In the genomic region with DNA sequence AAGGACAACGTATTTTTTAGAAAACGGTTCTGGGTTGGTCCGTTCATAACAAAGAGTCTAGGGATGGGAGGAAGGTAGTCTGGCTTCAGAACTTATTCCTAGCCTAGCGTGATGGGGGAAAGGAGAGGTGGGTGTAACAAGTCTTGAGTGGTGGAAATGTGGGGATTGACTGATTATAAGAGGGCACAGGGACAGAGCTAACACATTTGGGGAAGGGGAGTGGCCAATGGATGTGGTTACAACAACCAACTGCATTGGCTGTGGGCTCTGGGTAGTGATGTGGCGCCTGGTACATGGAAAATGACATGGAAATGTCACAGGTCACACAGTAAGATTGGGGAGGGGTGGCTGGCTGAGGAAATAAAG, we compare ENCODE assay signal across 8 mouse cellular contexts. TPM values are rescaled to one million over a fixed set of nuclear protein-coding genes. Genes with fewer than 3 reads are reported as not detected.
DNase-seq lines count a peak whose midpoint lies in the region; ATAC-seq lines count a peak whose summit lies in the region.

No protein-coding gene starts in this region.

- no peaks in the 10 kb centered on the region for H3K9me3 ChIP-seq in lung, embryonic 16.5 days (ENCODE audit: control insufficient read depth, low read length)
- no peaks in the 10 kb centered on the region for H3K9me3 ChIP-seq in embryonic facial prominence, embryonic 13.5 days
- no peaks in the 10 kb centered on the region for H3K9me3 ChIP-seq in limb, embryonic 12.5 days

- peak overlapping the region; percentile 33; the same call in 1 of the 2 replicates for H3K9ac ChIP-seq in lung, embryonic 16.5 days (ENCODE audit: low read length)
- H3K9ac ChIP-seq in embryonic facial prominence, embryonic 13.5 days = peak overlapping the region; percentile 80; the same call in 1 of the 2 replicates
- no peak overlapping the region for H3K9ac ChIP-seq in limb, embryonic 12.5 days (replicated peaks)

- no peaks in the 10 kb centered on the region; the same call in 1 of the 2 replicates for H3K4me1 ChIP-seq in lung, embryonic 16.5 days (replicated peaks; ENCODE audit: control insufficient read depth, insufficient read depth, low read length)
- peaks cover 5% of the 10 kb centered on the region for H3K4me1 ChIP-seq in embryonic facial prominence, embryonic 13.5 days
- 0 out of 2 replicates have a peak, but pooled peaks cover 7% of the 10 kb centered on the region for H3K4me1 ChIP-seq in limb, embryonic 12.5 days (replicated peaks)

- H3K4me2 ChIP-seq in lung, embryonic 16.5 days (ENCODE audit: low read depth, low read length) = peak overlapping the region; percentile 70
- peak overlapping the region; percentile 80 for H3K4me2 ChIP-seq in embryonic facial prominence, embryonic 13.5 days
- peak overlapping the region; percentile 84 for H3K4me2 ChIP-seq in limb, embryonic 12.5 days

- H3K27me3 ChIP-seq in lung, embryonic 16.5 days (ENCODE audit: control insufficient read depth, insufficient read depth, low read depth, low read length) = no peaks in the 10 kb centered on the region
- 0 out of 2 replicates have a peak, but pooled peaks cover 5% of the 10 kb centered on the region for H3K27me3 ChIP-seq in embryonic facial prominence, embryonic 13.5 days
- no peaks in the 10 kb centered on the region; the same call in 1 of the 2 replicates for H3K27me3 ChIP-seq in limb, embryonic 12.5 days

- WGBS in lung, embryonic 16.5 days = 20% methylated on average over 5 of the region's 5 CpGs
- WGBS in embryonic facial prominence, embryonic 13.5 days = 24% methylated on average over 5 of the region's 5 CpGs
- 24% methylated on average over 5 of the region's 5 CpGs for WGBS in limb, embryonic 12.5 days

- peak; percentile 6; the same call in 1 of the 2 replicates for ATAC-seq in lung, embryonic 16.5 days (ENCODE audit: low read depth)
- peak; percentile 7; the same call in 1 of the 2 replicates for ATAC-seq in embryonic facial prominence, embryonic 13.5 days (ENCODE audit: insufficient number of reproducible peaks, insufficient read depth, low FRiP score, low TSS enrichment, low read depth)
- peak; percentile 27; the same call in 1 of the 2 replicates for ATAC-seq in limb, embryonic 12.5 days (ENCODE audit: insufficient number of reproducible peaks, insufficient read depth, low FRiP score, low TSS enrichment, low read depth)
- ATAC-seq in neutrophil, adult 5-6 weeks (ENCODE audit: extremely low read depth, insufficient number of reproducible peaks, low FRiP score, poor library complexity, severe bottlenecking) = peak; percentile 39; the same call in 1 of the 2 replicates

- no peak overlapping the region for H3K27ac ChIP-seq in lung, embryonic 16.5 days (ENCODE audit: low read length)
- no peak overlapping the region for H3K27ac ChIP-seq in embryonic facial prominence, embryonic 13.5 days
- H3K27ac ChIP-seq in limb, embryonic 12.5 days = no peak overlapping the region

- peak overlapping the region; percentile 64 for H3K4me3 ChIP-seq in lung, embryonic 16.5 days (ENCODE audit: low read length)
- H3K4me3 ChIP-seq in embryonic facial prominence, embryonic 13.5 days = peak overlapping the region; percentile 70
- H3K4me3 ChIP-seq in limb, embryonic 12.5 days (replicated peaks) = peak overlapping the region; percentile 77

- no peaks in the 10 kb centered on the region for H3K36me3 ChIP-seq in lung, embryonic 16.5 days (ENCODE audit: control insufficient read depth, insufficient read depth, low read length)
- no peaks in the 10 kb centered on the region for H3K36me3 ChIP-seq in embryonic facial prominence, embryonic 13.5 days
- H3K36me3 ChIP-seq in limb, embryonic 12.5 days = no peaks in the 10 kb centered on the region

- DNase-seq in lung, postnatal 4 days = no peak
- DNase-seq in cerebellum, adult 11-12 months = no peak
- no peak for DNase-seq in cerebellum, adult 9-11 months
- DNase-seq in frontal cortex, postnatal 14 days (ENCODE audit: low spot score in 2 of 2) = no peak

RNA-seq across cellular contexts. Expression of a gene that starts 0.4 kb away (rescaled TPM):
- polyA plus RNA-seq in lung, embryonic 16.5 days (2015; fragmentation: Nextera tagmentation; extraction: Ambion mirVana) = 14.0 and 15.5 TPM in 2 replicates
- 11.3 TPM in 2 replicates for polyA plus RNA-seq in embryonic facial prominence, embryonic 13.5 days (2015; fragmentation: Nextera tagmentation; extraction: Ambion mirVana)
- 7.5 and 8.0 TPM in 2 replicates for polyA plus RNA-seq in limb, embryonic 12.5 days (2016; fragmentation: Nextera tagmentation; extraction: Ambion mirVana)
- 20.6 and 25.8 TPM in 2 replicates for total RNA-seq in neutrophil, adult 5-6 weeks (2017)

RNA-seq across cellular contexts. Expression of a gene that starts 12.9 kb away (rescaled TPM):
- not detected in 2 replicates for polyA plus RNA-seq in lung, embryonic 16.5 days (2015; fragmentation: Nextera tagmentation; extraction: Ambion mirVana)
- polyA plus RNA-seq in embryonic facial prominence, embryonic 13.5 days (2015; fragmentation: Nextera tagmentation; extraction: Ambion mirVana) = not detected in 2 replicates
- polyA plus RNA-seq in limb, embryonic 12.5 days (2016; fragmentation: Nextera tagmentation; extraction: Ambion mirVana) = not detected in 2 replicates
- total RNA-seq in neutrophil, adult 5-6 weeks (2017) = not detected in 2 replicates
